Mouse (Mus musculus): ENCODE data around the gene Rbm26.

Rbm26 gene

GRCm38 (mm10) chr14:105177238-105177693, at the start of gene Rbm26:
Gene Rbm26 (minus strand): TSS chr14:105177327.
- peak; percentile 97 for DNase-seq (ENCODE audit: low spot score)

GRCm38 (mm10) chr14:105225790-105226189, 48.7 kb upstream of the Rbm26 start:
- no peak for DNase-seq (ENCODE audit: low spot score)

GRCm38 (mm10) chr14:105222240-105222639, 45.1 kb upstream of the Rbm26 start:
- DNase-seq (ENCODE audit: low spot score) = no peak

GRCm38 (mm10) chr14:105219525-105220376, 42.6 kb upstream of the Rbm26 start:
- DNase-seq (ENCODE audit: low spot score) = no peak

GRCm38 (mm10) chr14:105198401-105198800, 21.3 kb upstream of the Rbm26 start:
- DNase-seq (ENCODE audit: low spot score) = no peak

- no peak for DNase-seq (ENCODE audit: low spot score)
These were observed 17.6 kb upstream of the Rbm26 start for GRCm38 (mm10) chr14:105194682-105195081.

GRCm38 (mm10) chr14:105184866-105185265, 7.7 kb upstream of the Rbm26 start:
- no peak for DNase-seq (ENCODE audit: low spot score)

GRCm38 (mm10) chr14:105182786-105183185, 5.7 kb upstream of the Rbm26 start:
- DNase-seq (ENCODE audit: low spot score) = no peak

GRCm38 (mm10) chr14:105179733-105180132, 2.6 kb upstream of the Rbm26 start:
- no peak for DNase-seq (ENCODE audit: low spot score)

- no peak for DNase-seq (ENCODE audit: low spot score)
These were observed 1.9 kb upstream of the Rbm26 start for GRCm38 (mm10) chr14:105178996-105179395.

- DNase-seq (ENCODE audit: low spot score) = peak; percentile 33
These were observed 552 bp downstream of the Rbm26 start for GRCm38 (mm10) chr14:105176381-105177168.

GRCm38 (mm10) chr14:105167181-105167580, 9.9 kb downstream of the Rbm26 start:
- DNase-seq (ENCODE audit: low spot score) = no peak

GRCm38 (mm10) chr14:105164793-105165192, 12.3 kb downstream of the Rbm26 start:
- DNase-seq (ENCODE audit: low spot score) = no peak

- DNase-seq (ENCODE audit: low spot score) = no peak
These were observed 15.8 kb downstream of the Rbm26 start for GRCm38 (mm10) chr14:105161334-105161733.

- DNase-seq (ENCODE audit: low spot score) = no peak
These were observed 18.6 kb downstream of the Rbm26 start for GRCm38 (mm10) chr14:105158526-105158925.

GRCm38 (mm10) chr14:105134076-105134475, 43.1 kb downstream of the Rbm26 start:
- DNase-seq (ENCODE audit: low spot score) = no peak

GRCm38 (mm10) chr14:105127715-105128385, 49.3 kb downstream of the Rbm26 start:
- peak; percentile 42 for DNase-seq (ENCODE audit: low spot score)

GRCm38 (mm10) chr14:105124513-105124912, 52.6 kb downstream of the Rbm26 start:
- no peak for DNase-seq (ENCODE audit: low spot score)

- DNase-seq (ENCODE audit: low spot score) = no peak
These were observed 61.7 kb downstream of the Rbm26 start for GRCm38 (mm10) chr14:105115402-105115801.

GRCm38 (mm10) chr14:105106252-105106651, 70.9 kb downstream of the Rbm26 start:
- no peak for DNase-seq (ENCODE audit: low spot score)

GRCm38 (mm10) chr14:105098861-105099260, 78.3 kb downstream of the Rbm26 start:
- no peak for DNase-seq (ENCODE audit: low spot score)

GRCm38 (mm10) chr14:105096221-105096620, 80.9 kb downstream of the Rbm26 start:
- DNase-seq (ENCODE audit: low spot score) = no peak
